Mouse (Mus musculus) T-helper 1 cell (primary cell): Measurements from ENCODE around the gene Gtsf2.
"Not testable (repeated sequence)": the region's sequence is repeated elsewhere in the genome, so short reads cannot be mapped to it uniquely, and the experiment has no call there.

ENCODE experiments used
- in situ Hi-C: fragments of 300-600 bp; cut with MboI, MseI; formaldehyde crosslinking; loops from one replicate; pipeline ENCODE4 v1.15.1; 2025; ENCODE audit warnings: high pct_unique_total_duplicates

Gene Gtsf2

GRCm38 (mm10) chr15:103448369-103448768 lies at the start of gene Gtsf2:
Gene Gtsf2, minus strand, starts transcription at chr15:103448469.
- in situ Hi-C loops, result loop anchor here (10.0 kb wide), 1 partner anchor 694 kb away; no protein-coding TSS in a partner anchor

DNA sequence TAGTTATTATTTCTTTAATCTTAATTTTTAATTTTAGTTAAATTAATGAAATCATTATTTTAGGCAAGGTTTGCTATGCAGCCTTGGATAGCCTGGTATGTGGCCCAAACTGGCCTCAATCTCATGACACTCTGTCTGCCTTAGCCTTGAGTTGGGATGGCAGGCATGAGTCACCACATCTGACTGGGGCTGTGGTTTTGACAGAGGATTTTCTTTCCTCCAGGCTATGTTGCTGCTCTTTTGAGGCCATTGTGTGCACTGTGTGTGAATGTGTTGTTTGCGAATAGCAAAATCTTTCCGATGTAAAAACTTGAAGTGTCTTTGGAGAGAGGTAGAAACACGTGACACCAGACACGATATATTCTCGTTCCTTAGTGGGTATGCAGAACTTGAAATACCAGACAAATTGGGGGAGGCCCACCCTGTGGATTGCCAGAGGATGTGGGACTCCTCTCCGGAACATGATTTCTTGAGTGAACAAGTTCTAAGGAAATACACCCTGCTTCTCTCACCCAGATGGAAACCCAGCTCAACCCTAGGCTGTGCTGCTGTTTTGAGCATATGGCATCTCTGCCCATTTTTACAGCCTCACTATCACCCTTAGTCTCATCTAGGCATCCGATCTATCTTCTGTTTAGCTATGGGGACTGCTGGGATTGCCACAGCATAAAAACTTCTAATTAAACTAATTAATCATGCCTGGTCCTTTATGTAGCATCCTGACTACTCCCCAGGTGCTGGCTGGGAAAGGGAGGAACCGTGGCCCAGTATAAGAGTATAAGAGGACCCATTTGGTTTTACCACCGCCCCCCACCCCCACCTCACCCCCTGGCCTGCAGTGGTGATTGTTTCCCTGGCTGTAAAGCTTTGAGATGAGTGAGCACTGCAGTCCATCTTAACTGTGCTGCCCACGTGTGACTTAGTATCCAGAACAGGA lies 48.2 kb upstream of the Gtsf2 start:
- in situ Hi-C loops, result no loop called here

DNA sequence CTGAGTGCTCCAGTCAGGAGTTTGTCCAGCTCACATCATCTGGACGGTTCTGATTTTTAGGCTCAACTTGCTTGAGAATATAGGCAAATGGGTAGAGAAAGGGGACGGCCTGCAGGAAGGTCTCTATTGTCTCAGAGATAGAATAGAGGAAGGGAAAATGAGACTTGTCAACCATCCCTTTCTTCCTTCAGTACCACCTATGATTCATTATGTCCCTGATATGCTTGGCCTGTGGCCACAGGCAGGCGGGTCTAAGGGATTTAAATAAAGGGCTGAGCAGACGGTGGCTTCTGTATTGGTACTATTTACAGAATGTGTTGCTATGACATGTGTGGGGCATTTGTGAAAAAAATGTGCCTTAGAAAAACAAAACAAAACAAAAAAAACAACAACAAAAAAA lies 40.1 kb upstream of the Gtsf2 start:
- in situ Hi-C loops, result no loop called here

GRCm38 (mm10) chr15:103486658-103487057 lies 38.4 kb upstream of the Gtsf2 start:
- in situ Hi-C loops, result no loop called here

DNA sequence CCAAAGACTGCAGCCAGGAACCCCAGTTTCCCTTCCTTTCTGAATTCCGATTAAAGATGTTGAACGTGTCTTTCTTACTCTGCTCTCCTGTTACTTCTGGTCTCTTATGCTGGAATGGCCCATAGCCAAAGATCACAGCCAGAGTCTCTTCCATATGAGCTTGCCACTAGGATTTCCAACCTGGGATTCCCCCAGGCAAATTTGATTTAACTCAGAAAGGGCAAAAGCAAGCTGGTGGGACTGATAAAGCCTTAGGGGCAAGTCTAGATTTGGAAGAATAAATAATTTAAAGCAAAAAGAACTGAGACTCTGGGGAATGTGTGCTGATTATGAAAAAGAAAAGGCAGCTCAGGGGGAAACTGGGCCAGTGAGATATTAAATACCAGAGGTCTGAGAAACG lies 36.8 kb upstream of the Gtsf2 start:
- in situ Hi-C loops, result no loop called here

- in situ Hi-C loops, result no loop called here
These were observed 36.2 kb upstream of the Gtsf2 start for GRCm38 (mm10) chr15:103484490-103484889.

DNA sequence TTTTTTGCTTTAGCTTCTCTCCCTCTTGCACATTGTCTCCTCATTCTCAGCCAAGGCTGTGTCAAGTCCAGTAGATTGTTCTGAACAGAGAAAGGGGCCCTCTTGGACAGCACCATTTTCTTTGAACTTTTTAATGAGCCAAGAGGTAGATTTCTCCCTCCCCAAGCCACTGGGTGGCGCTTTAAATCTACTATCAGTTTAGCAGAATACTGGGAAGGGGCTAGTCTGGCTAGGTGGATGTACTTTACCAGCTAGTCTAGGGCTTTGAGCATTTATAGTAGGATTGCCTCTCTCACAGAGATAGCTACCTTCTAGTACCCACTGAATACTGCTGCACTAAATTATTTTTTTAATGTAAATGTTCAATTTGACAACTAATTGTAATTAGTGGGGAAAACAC lies 34.2 kb upstream of the Gtsf2 start:
- in situ Hi-C loops, result no loop called here

- in situ Hi-C loops, result no loop called here
These were observed 31.9 kb upstream of the Gtsf2 start for GRCm38 (mm10) chr15:103480129-103480528.

DNA sequence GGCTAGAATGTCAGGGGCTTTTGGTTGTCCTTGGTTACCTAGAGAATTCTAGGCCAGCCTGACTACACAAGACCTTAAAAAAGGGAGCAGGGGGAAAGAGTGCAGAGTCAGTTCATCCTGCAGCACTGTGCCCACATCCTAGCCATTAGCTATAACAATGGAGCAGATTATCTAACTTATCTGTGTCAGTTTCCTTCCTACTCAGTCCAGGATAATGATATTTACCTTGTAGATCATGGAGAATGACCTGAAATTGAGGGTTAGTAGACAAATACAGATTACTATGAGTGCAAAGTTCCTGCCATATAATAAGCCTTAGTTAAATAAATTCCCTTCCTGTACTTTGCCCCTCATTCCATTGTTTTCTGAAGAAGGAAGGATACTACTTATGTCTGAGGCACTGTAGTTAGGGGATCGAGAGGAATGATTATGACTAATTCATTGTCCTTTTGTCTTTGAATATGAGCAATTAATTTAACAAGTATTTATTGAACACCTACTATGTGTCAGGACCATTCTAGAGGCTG lies 30.9 kb upstream of the Gtsf2 start:
- in situ Hi-C loops, result no loop called here

- in situ Hi-C loops, result no loop called here
These were observed 25.5 kb upstream of the Gtsf2 start for GRCm38 (mm10) chr15:103473769-103474168.

DNA sequence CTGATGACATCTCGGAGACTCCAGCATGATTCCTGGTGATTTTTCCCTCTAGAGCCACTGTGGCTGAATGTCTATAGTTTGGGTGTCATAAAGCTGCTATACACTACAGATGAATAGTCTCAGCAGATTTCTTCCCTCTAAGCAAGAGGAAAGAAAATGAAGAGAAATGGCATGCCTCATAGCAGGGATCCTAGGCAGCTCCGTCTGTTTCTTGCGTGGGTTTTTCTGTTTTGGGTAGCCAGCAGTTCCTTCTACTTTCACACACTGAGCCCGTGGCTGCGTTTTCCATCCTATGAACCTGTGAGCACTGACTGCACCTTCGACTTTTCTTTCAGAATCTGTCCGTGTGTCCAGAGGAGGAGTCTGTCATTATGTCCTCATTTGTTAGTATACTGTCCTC lies 24.9 kb upstream of the Gtsf2 start:
- in situ Hi-C loops, result no loop called here

DNA sequence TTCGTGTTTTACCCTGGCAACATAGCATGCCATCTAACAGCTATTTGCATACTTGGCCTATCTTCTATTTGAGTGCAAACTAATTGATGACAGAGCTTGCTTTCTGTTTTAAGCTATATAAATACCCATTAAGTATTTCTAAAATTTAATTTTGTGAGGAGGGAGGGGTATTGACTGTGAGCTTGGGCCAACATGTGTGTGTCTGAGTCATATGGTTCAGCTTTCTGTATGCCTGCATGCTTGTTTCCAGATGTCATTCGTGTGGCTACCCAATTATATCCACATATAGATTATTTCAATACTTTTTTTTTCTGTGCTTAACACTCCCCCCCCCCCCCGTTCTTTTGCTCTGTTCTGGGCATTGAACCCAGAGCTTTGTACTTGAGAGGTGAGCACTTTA lies 24.0 kb upstream of the Gtsf2 start:
- in situ Hi-C loops, result no loop called here

DNA sequence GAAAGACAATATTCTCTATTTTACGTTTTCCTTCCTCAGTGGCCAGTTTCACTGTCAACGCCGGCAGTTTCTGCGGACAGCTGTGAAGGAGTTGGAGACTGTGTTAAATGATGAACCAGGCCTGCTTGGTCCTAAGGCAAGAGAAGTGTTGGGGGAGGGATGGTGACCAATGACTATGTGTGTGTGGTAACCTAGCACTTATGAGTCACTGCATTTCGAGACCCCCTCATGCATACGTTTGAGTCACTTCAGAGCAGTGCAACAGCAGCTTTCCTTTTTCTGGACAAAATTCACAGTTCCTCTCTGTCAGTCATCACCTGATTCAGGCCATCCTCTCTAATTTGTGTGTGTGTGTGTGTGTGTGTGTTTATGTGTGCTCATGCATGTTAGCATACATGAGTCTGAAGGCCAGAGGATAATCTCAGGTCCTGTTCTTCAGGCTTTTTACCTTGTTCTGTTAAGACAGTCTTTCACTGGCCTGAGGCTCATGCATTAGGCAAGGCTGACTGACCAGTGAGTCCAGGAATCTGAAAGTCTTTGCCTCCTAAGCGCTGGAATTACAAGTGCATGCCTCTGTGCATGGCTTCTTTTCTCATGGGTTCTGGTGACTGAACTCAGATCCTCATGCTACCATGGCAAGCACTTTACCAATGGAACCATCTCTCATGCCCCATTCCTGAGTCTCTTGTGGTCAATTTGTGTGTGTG lies 23.4 kb upstream of the Gtsf2 start:
- in situ Hi-C loops, result no loop called here

DNA sequence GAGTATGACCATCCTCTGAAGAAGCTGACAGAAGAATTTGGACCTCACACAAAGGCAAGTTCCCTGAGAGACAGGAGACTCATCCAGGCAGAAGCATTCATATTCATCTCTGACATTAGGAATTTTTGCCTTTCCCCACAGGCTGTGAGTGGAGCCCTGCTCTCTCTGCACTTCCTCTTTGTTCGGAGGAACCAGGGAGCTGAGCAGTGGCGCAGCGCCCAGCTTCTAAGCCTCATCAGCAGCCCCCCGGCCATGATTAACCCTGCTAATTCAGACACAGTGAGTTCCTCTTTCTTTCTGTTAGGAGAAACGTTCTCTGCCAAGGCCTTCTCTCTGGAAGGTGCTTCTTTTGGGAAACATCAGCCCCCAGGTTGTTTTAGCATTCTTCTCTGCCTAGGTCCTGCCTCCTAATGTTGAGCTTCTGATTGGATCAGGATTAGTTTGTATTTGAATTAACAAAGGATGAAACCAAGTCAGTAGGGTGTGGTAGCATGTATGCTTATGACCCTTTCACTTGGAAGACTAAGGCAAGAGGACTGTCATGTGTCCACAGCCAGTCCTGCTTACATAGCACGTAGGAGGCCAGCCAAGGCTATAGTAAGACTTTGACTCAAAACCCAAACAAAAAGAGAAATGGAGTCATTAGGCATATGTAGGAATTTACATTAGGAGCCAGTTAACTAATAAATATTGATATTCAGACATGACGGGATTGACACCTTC lies 14.4 kb upstream of the Gtsf2 start:
- in situ Hi-C loops, result no loop called here

DNA sequence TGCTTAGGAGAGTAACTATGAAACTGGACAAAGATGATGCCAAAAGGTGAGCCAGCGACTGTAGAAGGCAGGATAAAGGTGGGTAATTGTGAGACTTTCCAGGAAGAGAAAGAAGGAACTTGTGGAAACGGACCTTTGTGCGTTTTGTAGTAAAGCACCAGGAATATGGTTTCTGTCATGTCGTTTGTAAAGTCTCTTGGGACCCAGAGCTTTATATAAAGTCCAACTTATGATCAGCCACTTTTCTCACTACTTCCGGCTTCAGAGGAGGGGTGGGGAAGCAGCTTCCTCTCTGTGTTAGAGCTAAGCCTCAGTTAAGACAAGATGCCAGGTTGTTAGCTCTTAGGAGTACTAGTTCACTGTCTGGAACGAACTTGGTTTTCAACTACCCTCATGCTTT lies 6.2 kb upstream of the Gtsf2 start:
- in situ Hi-C loops, result loop anchor here (5.0 kb wide), 1 partner anchor 87 kb away; the partner anchor contains the start of gene Itga5

DNA sequence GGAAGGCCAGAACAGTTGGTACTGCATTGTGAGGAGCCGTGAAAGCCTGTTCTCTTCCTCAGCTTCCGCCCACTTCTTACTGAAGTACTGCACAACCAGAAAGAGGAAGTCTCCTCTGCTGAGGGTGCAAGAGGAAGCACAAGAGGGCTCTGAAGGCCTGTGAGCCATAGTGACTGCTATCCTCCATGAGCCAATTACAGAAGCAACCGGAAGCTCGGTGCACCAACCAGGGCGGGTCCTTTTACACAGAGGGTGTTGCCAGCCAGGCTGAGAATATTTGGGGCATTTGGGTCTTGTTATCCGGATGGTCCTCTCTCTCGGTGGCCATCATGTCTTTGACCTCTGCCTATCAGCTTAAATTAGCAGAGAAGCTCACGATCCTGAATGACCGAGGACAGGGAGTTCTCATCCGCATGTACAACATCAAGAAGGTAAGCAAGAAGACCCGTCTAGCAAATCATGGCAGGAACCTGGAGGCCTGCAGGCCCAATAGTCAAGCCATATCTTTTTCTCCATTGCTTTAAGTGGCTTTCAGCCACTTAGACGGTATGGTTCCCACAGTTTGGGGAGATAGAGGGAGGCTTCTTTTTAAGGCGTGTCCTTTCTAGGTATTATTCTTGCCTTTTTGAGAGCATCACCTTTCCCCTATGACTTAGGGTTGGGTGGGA lies 5.4 kb upstream of the Gtsf2 start, which contains the start of gene Nckap1l:
Nckap1l (plus strand) TSS at position 244 of the 668 bp plus-strand sequence.
- in situ Hi-C loops, result loop anchor here (5.0 kb wide), 1 partner anchor 86 kb away; the partner anchor contains the start of gene Itga5

- in situ Hi-C loops, result loop anchor here (10.0 kb wide), 1 partner anchor 691 kb away; no protein-coding TSS in a partner anchor
These were observed 2.3 kb downstream of the Gtsf2 start for GRCm38 (mm10) chr15:103445966-103446365.

GRCm38 (mm10) chr15:103430241-103430640 lies 18.0 kb downstream of the Gtsf2 start, which contains the start of gene Gtsf1:
Gene Gtsf1, minus strand, starts transcription at chr15:103430470.
- in situ Hi-C loops, result loop anchor here (10.0 kb wide), 1 partner anchor 45 kb away; no protein-coding TSS in a partner anchor

- in situ Hi-C loops, result no loop called here
These were observed 21.3 kb downstream of the Gtsf2 start for GRCm38 (mm10) chr15:103427017-103427416.

- in situ Hi-C loops, result not testable (repeated sequence)
These were observed 42.7 kb downstream of the Gtsf2 start for GRCm38 (mm10) chr15:103405586-103405985.

DNA sequence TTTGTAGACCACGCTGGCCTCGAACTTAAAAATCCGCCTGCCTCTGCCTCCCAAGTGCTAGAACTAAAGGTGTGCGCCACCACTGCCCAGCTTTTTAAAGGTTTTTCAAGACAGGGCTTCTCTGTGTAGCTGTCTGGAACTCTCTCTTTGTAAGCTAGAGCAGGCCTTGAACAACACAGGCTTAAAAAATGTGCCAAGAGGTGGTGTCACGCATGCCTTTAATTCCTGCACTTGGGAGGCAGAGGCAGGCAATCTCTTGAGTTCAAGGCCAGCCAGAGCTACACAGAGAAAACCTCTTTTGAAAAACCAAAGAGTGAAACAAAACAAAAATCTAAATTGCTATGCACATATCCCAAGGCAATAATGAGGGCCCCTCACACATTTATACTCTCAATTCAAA lies 46.9 kb downstream of the Gtsf2 start:
- in situ Hi-C loops, result no loop called here
